Mouse (Mus musculus) MN1 (cell line): ENCODE measurements around the gene Fam118b.
A peak's percentile ranks its signal among the peaks of the same experiment; 100 is the strongest.

Experiments used
- DNase-seq: peaks from one replicate; pipeline ENCODE4 v3.0.0-alpha.2; 2016; ENCODE audit warnings: low spot score

The Fam118b gene

GRCm38 (mm10) chr9:35263431-35263830 lies 4.2 kb downstream of the Fam118b start:
- DNase-seq: no peak

GRCm38 (mm10) chr9:35262418-35262817 lies 5.2 kb downstream of the Fam118b start:
- no peak for DNase-seq

- DNase-seq: no peak
Observed at GRCm38 (mm10) chr9:35257365-35257764, 10.2 kb downstream of the Fam118b start.

GRCm38 (mm10) chr9:35249476-35249875 lies 18.1 kb downstream of the Fam118b start:
- DNase-seq: no peak

GRCm38 (mm10) chr9:35247405-35247804 lies 20.2 kb downstream of the Fam118b start:
- no peak for DNase-seq

- no peak for DNase-seq
Observed at GRCm38 (mm10) chr9:35239734-35240133, 27.9 kb downstream of the Fam118b start.

- no peak for DNase-seq
Observed at GRCm38 (mm10) chr9:35238915-35239571, 28.6 kb downstream of the Fam118b start.

GRCm38 (mm10) chr9:35238371-35238770 lies 29.2 kb downstream of the Fam118b start:
- no peak for DNase-seq

GRCm38 (mm10) chr9:35235996-35236395 lies 31.6 kb downstream of the Fam118b start:
- no peak for DNase-seq

GRCm38 (mm10) chr9:35228671-35229070 lies 38.9 kb downstream of the Fam118b start:
- no peak for DNase-seq

- no peak for DNase-seq
Observed at GRCm38 (mm10) chr9:35223466-35223865, 44.1 kb downstream of the Fam118b start.

GRCm38 (mm10) chr9:35217963-35218362 lies 49.6 kb downstream of the Fam118b start:
- no peak for DNase-seq

- DNase-seq: no peak
Observed at GRCm38 (mm10) chr9:35211573-35212511, 55.8 kb downstream of the Fam118b start.

- DNase-seq: peak; percentile 98
Observed at GRCm38 (mm10) chr9:35210542-35211474, 56.8 kb downstream of the Fam118b start, which contains the start of gene Foxred1. TSS of gene Foxred1 (minus strand) at chr9:35211055.

GRCm38 (mm10) chr9:35204421-35204820 lies 63.2 kb downstream of the Fam118b start:
- DNase-seq: no peak

- DNase-seq: no peak
Observed at GRCm38 (mm10) chr9:35203536-35203935, 64.1 kb downstream of the Fam118b start.

- DNase-seq: no peak
Observed at GRCm38 (mm10) chr9:35200529-35201060, 67.0 kb downstream of the Fam118b start.

- DNase-seq: peak; percentile 85
Observed at GRCm38 (mm10) chr9:35199772-35200471, 67.7 kb downstream of the Fam118b start, which contains the start of the genes Srpr and Tirap. TSS of gene Srpr (plus strand) at chr9:35200175. TSS of gene Tirap (minus strand) at chr9:35200291.

- no peak for DNase-seq
Observed at GRCm38 (mm10) chr9:35198945-35199771, 68.4 kb downstream of the Fam118b start.

- DNase-seq: no peak
Observed at GRCm38 (mm10) chr9:35198351-35198750, 69.3 kb downstream of the Fam118b start.
